Mouse (Mus musculus) forebrain, embryonic 13.5 days (tissue): Measurements from ENCODE around the gene Herc1. TPM values are rescaled to one million over a fixed set of nuclear protein-coding genes. Genes with fewer than 3 reads are reported as not detected.

Experiments used
- ATAC-seq: fragments of 200-750 bp; cut with Nextera tagmentation; 2 replicates; pipeline ENCODE4 v1.8.0; 2017
- H3K27ac ChIP-seq: fragments of 300-500 bp; sonication (generic); 2 replicates; pipeline ENCODE4 v1.5.1; 2015; ENCODE audit warnings: inconsistent platforms, mild to moderate bottlenecking, moderate library complexity
- H3K27me3 ChIP-seq: fragments of 300-500 bp; sonication (generic); 2 replicates; pipeline ENCODE4 v1.6.1; 2015; ENCODE audit warnings: mild to moderate bottlenecking, inconsistent platforms
- H3K36me3 ChIP-seq: fragments of 300-500 bp; sonication (generic); 2 replicates; pipeline ENCODE4 v1.6.1; 2015; ENCODE audit warnings: mild to moderate bottlenecking, inconsistent platforms; ENCODE audit not compliant: poor library complexity, severe bottlenecking
- H3K4me1 ChIP-seq: fragments of 300-500 bp; sonication (generic); 2 replicates; pipeline ENCODE4 v1.6.1; 2015; ENCODE audit warnings: inconsistent platforms
- H3K4me2 ChIP-seq: fragments of 300-500 bp; sonication (generic); 2 replicates; pipeline ENCODE4 v1.6.1; 2015; ENCODE audit warnings: inconsistent platforms, mild to moderate bottlenecking, moderate library complexity
- H3K4me3 ChIP-seq: fragments of 300-500 bp; sonication (generic); 2 replicates; pipeline ENCODE4 v1.5.1; 2015; ENCODE audit warnings: mild to moderate bottlenecking, inconsistent platforms
- H3K9ac ChIP-seq: fragments of 300-500 bp; sonication (generic); 2 replicates; pipeline ENCODE4 v1.6.1; 2015; ENCODE audit warnings: mild to moderate bottlenecking, inconsistent platforms
- H3K9me3 ChIP-seq: fragments of 300-500 bp; sonication (generic); replicated peaks from 2 replicates; pipeline ENCODE4 v1.6.1; 2016; ENCODE audit warnings: inconsistent platforms
- WGBS: fragments of 180-500 bp; shearing (Covaris S2); methylation state at CpG from one replicate; pipeline ENCODE4 v1.1.7; 2015; 5-methylcytosine and 5-hydroxymethylcytosine counted together
- polyA plus RNA-seq: library from polyadenylated mRNA; unstranded; fragments of >200 nt; fragmentation: Nextera tagmentation; extraction: Ambion mirVana; gene quantifications from 2 replicates; pipeline ENCODE4 v1.2.1, GENCODE M21; 2015

The Herc1 gene
- polyA plus RNA-seq, 1 experiment from 2014 or later = 43.1 TPM

DNA sequence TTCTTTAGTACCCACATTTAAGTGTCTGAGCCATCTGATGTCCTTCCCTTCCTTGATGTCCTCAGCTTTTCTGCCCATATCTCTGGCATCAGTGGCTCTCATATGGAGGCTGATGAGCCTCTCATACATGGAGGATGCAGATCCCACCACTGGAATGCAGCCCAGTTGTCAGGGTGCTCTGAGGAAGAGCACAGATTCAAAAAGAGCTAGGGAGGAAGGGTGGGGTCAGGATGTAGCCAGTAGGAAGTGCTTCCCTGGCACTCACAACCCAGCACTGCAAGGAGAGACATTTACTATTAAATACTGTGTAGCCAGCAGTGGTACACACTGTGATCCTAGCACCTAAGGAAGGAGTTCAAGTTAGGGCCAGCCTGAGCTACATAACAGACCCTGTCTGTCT, 156.2 kb downstream of the Herc1 start:
- Histone ChIP-seq H3K9me3 (no peaks in the 10 kb centered on the region), H3K27ac (peak overlapping the region; percentile 92), H3K4me1 (peaks cover 57% of the 10 kb centered on the region), H3K4me2 (no peak overlapping the region), H3K27me3 (no peaks in the 10 kb centered on the region), H3K4me3 (no peak overlapping the region), H3K36me3 (peaks cover 73% of the 10 kb centered on the region), H3K9ac (no peak overlapping the region)
- peak; percentile 1; the same call in 1 of the 2 replicates for ATAC-seq

DNA sequence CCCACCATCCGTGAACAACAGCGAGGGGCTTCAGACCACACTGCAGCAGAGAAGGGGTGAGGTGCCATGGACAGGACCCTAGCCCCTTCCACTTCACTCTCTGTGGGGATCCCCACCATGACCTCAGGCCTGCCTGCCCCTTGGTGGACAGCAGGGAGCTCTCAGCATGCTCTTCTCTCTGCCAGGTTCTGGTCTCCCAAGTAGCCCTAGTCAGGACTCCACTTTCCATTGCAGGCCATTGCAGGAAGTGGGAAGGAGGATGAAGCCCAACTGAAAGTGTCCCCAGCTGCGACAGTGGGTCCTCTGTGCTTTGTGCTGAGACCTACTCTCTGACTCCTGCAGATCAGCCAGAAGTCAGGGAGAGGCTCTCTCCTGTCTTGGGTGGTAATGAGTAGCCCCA, 157.4 kb downstream of the Herc1 start:
- Histone ChIP-seq H3K36me3 (peaks cover 60% of the 10 kb centered on the region), H3K27ac (no peak overlapping the region), H3K9me3 (no peaks in the 10 kb centered on the region), H3K4me1 (peaks cover 59% of the 10 kb centered on the region), H3K4me3 (no peak overlapping the region), H3K9ac (no peak overlapping the region), H3K27me3 (no peaks in the 10 kb centered on the region), H3K4me2 (no peak overlapping the region)
- no peak for ATAC-seq
- WGBS = 92% methylated on average over 3 of the region's 3 CpGs

DNA sequence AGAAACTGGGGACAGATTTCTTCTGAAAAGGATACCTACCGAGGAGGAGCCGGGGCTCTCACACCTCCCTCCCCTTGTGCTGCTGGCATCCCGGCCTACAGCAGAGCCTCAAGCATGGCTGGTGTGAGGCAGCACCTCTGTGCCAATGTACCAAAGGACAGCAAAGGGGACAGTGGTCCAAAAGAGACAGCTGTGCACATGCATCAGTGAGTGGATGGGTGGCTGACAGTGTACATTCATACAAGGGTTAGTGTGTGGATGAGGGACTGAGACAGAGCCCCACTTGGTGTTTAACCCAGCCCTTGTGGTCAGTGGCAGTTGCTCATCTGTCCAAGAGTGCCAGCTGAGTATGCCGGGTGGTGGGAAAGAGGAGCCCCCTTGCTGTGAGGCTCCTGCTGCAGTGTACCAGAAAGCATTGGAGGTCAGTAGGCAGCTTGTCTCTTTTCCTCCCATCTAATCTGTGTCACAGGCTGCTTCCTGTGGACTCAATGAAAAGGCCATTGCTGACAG, 158.7 kb downstream of the Herc1 start:
- Histone ChIP-seq H3K4me1 (peaks cover 65% of the 10 kb centered on the region), H3K9me3 (no peaks in the 10 kb centered on the region), H3K27me3 (no peaks in the 10 kb centered on the region), H3K4me2 (no peak overlapping the region), H3K36me3 (peaks cover 57% of the 10 kb centered on the region), H3K27ac (peak overlapping the region; percentile 97), H3K9ac (no peak overlapping the region), H3K4me3 (no peak overlapping the region)
- no peak for ATAC-seq
- 66% methylated on average over 4 of the region's 4 CpGs for WGBS

DNA sequence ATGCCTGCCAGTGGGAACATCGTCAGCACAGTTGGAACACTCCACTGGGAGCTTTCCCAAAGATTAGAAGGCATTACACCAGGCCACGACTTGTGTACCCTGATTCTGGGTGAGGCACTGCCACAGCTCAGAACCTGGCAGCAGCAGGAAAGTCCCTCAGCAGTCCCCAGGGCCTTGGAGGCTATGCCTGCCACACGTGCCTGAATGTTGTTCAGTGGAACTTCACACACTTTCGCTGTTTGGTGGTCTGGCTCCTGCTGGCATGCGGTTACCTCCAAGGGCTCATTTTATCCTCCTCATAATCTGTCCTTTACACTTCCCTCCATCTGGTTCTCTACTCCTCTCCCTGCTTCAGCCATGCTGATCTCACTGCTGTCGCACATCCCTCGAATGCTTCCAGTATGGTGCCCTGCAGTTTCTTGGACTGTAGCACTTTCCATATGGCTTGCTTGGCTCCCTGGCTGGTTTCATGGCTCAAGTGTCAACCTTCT, 160.1 kb downstream of the Herc1 start:
- no peak overlapping the region for H3K4me3 ChIP-seq
- peaks cover 54% of the 10 kb centered on the region for H3K4me1 ChIP-seq
- no peak for ATAC-seq
- H3K9me3 ChIP-seq = no peaks in the 10 kb centered on the region
- H3K27me3 ChIP-seq = no peaks in the 10 kb centered on the region
- H3K36me3 ChIP-seq = peaks cover 56% of the 10 kb centered on the region
- peak overlapping the region; percentile 97 for H3K4me2 ChIP-seq
- 66% methylated on average over 7 of the region's 7 CpGs for WGBS
- H3K27ac ChIP-seq = peak overlapping the region; percentile 97
- H3K9ac ChIP-seq = peak overlapping the region; percentile 30

DNA sequence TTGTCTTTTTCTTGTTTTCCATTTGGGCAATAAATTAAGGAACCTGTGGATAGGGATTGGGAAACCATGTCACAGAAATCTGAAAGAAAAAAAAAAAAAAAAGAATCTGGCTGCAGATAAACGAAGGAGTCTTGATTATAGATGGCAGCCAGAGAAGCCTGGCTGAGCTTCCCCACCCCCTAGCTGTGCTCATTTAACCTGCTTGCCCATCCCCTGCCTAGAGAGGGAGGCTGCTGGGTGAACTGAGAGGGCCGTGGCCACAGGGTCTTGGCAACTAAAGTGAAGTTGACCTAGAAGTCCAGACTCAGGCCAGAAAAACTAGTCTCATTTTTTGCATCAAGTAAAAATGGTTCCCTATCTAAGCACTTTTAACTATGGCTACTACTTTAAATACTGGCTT, 160.7 kb downstream of the Herc1 start:
- H3K4me3 ChIP-seq = peak overlapping the region; percentile 64
- peak overlapping the region; percentile 82 for H3K9ac ChIP-seq
- H3K27ac ChIP-seq = peak overlapping the region; percentile 97
- H3K4me1 ChIP-seq = peaks cover 48% of the 10 kb centered on the region
- peaks cover 57% of the 10 kb centered on the region for H3K36me3 ChIP-seq
- WGBS = 2% methylated on average over 2 of the region's 2 CpGs
- H3K27me3 ChIP-seq = no peaks in the 10 kb centered on the region
- peak overlapping the region; percentile 97 for H3K4me2 ChIP-seq
- no peaks in the 10 kb centered on the region for H3K9me3 ChIP-seq
- ATAC-seq = no peak

DNA sequence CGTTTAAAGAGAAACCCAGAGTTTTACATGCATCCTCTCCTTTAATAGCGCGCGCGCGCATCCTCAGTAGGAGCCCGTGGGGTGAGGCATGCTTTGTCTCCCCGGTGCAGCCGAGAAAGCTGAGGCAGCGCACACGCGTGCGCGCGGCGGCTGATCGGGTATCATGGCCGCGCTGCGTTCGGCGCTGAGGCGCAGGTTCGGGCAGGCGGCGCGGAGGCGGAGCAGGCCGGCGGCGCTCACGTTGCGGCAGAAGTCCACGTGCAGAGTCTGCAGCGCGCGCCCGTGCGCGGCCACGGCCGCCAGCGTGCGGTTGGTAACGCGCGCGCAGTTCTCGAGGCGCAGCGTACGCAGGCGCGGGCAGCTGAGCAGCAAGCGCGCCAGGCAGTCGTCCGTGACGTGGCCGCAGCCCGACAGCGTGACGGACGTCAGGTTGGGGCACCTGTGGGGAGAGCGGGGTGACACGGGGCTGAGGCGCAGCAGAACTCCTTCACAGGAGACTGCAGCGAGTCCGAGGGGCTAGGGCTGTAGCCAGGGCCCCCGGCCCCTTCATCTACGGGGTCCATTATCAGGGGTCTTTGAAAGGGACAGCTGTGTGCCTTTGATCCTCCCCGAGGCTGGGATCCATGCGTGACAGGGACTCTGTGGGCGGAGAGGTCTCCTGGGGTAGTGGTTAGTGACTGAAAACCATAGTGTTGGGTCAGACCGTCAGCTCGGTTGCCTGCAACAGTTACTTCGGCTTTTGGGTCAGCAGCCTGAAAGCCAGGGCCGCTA, 161.5 kb downstream of the Herc1 start:
- peak overlapping the region; percentile 64 for H3K4me3 ChIP-seq
- no peaks in the 10 kb centered on the region for H3K9me3 ChIP-seq
- H3K4me2 ChIP-seq = peak overlapping the region; percentile 97
- H3K36me3 ChIP-seq = peaks cover 57% of the 10 kb centered on the region
- H3K9ac ChIP-seq = peak overlapping the region; percentile 82
- no peaks in the 10 kb centered on the region for H3K27me3 ChIP-seq
- peak; percentile 91 for ATAC-seq
- peak overlapping the region; percentile 97 for H3K27ac ChIP-seq
- peaks cover 40% of the 10 kb centered on the region for H3K4me1 ChIP-seq
- under 1% methylated on average over 78 of the region's 78 CpGs for WGBS

DNA sequence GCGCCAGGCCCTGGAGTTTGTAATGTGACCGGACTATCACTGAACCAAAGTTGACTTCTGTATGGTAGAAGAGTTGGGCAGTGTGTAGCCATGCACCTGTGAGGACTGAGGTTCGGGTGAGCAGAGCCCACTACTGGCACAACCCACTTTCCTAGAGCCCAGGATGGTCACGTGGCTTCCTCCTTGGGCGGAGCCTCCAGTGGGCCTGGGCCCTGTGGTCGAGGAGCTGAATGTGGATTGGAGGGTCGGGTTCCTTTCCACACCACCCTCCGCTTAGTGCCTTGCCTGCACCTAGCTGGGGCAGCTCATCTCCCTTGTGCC, 162.1 kb downstream of the Herc1 start:
- Histone ChIP-seq H3K4me3 (peak overlapping the region; percentile 64), H3K4me2 (peak overlapping the region; percentile 97), H3K27me3 (no peaks in the 10 kb centered on the region), H3K9me3 (no peaks in the 10 kb centered on the region), H3K36me3 (peaks cover 60% of the 10 kb centered on the region), H3K9ac (peak overlapping the region; percentile 82), H3K27ac (peak overlapping the region; percentile 97), H3K4me1 (peaks cover 35% of the 10 kb centered on the region)
- 2% methylated on average over 8 of the region's 8 CpGs for WGBS
- ATAC-seq = peak; percentile 84

DNA sequence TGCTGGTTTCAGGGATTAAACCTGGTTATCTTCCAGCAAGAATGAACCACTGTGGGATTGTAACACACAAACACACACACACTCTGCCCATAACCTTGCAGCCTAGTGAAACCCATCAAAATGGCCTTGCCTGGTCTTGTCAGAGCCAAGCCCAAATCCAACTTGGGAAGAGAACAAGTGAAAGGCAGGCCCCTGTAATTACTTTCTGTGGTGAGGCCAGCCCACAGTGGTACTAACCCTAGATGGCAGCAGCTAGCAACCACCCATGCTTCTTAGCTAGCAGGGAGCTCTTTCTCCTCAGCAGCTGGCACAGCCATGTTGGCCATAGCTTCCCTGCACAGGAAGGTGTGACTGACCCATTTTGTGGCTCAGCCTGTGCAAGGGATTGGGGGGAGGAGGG, 162.9 kb downstream of the Herc1 start:
- no peak overlapping the region for H3K4me2 ChIP-seq
- peaks cover 61% of the 10 kb centered on the region for H3K36me3 ChIP-seq
- no peaks in the 10 kb centered on the region for H3K9me3 ChIP-seq
- peak overlapping the region; percentile 97; the same call in 1 of the 2 replicates for H3K27ac ChIP-seq
- no peak overlapping the region for H3K9ac ChIP-seq
- H3K4me3 ChIP-seq = no peak overlapping the region
- peaks cover 35% of the 10 kb centered on the region for H3K4me1 ChIP-seq
- ATAC-seq = no peak
- H3K27me3 ChIP-seq = no peaks in the 10 kb centered on the region

DNA sequence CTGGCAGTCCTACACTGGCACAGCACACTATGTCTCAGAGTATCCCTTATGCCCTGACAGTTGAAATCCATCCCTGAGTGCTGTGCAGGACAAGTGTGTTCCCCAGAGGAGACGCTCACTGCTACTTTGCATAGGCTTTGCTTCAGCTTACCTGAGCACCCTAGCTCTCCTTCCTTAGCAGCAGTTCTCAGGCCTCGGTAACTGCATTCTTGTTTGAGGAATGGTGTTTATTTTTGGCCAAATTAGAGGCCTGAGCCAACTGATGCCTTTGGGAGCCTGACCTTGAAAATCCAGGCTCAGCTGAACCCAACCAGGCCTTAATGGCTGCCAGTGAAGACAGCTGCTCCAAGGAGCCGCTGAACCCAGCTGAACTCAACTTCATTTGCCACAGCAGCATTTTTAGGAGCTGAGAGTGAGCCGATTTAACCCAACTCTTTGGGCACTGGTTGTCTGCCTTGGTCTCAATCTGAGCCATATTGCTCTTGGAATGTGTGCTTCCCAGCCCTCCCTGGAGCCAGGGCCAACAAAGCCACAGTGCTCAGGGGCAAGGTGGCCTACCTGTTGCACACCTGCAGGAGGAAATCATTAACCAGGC, 163.5 kb downstream of the Herc1 start:
- Histone ChIP-seq H3K9ac (no peak overlapping the region), H3K4me2 (no peak overlapping the region), H3K9me3 (no peaks in the 10 kb centered on the region), H3K27me3 (no peaks in the 10 kb centered on the region), H3K4me3 (no peak overlapping the region), H3K4me1 (peaks cover 35% of the 10 kb centered on the region), H3K36me3 (peaks cover 61% of the 10 kb centered on the region), H3K27ac (peak overlapping the region; percentile 97; the same call in 1 of the 2 replicates)
- ATAC-seq = no peak
- 93% methylated on average over 4 of the region's 4 CpGs for WGBS

DNA sequence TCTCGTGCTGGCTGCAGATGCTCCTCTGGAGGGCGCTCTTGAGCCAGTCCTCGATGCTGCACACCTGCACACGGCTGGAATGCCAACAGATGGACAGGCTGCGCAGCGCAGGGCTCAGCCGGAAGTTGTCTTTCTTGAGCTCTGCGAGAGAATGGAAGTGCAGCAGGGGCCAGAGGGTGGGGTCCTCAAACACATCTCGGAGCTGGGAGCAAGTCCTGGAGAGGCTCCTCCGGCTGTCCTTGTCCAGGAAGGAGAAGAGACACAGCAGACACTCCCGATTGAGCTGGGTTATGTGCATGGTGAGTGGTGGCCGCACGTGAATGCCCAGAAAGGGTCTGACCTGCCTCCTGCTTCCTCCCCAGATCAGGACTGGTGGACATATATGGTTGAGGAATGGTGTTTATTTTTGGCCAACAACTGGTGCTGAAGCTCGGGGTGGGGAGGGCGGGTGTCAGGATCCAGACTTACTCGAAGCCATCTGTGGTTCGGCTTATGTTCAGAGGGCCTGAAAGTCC, 164.1 kb downstream of the Herc1 start, which contains the start of gene Fbxl22:
Gene Fbxl22 (minus strand): TSS at position 338 of the 515 bp plus-strand sequence.
- ATAC-seq = no peak
- Histone ChIP-seq H3K27ac (peak within 1 kb of the TSS; percentile 97; the same call in 1 of the 2 replicates), H3K9me3 (no peaks in the 10 kb centered on the region), H3K4me2 (no peak within 1 kb of the TSS), H3K27me3 (no peaks in the 10 kb centered on the region), H3K4me1 (peaks cover 38% of the 10 kb centered on the region), H3K36me3 (peaks cover 61% of the 10 kb centered on the region), H3K9ac (no peak within 1 kb of the TSS), H3K4me3 (no peak within 1 kb of the TSS)
- WGBS = 74% methylated on average over 17 of the region's 17 CpGs

DNA sequence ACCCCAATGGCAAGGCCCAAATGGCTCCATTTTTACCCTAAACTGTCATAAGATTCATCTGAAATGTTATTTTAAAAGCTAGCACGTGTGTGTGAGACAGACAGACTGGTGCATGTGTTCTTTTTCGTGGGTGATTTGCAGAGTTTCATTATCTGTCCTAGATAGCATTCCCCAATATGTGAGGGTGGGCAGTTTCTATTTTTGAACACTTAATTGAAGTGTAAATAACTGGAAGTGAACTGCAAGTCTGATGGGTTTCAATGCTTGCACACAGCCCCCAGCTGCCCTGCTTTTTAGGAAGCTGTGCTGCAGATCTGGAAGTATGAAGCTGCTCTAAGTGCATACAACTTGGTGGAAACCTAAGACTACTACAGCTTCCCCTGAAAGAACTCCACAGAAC, 164.9 kb downstream of the Herc1 start:
- Histone ChIP-seq H3K4me2 (no peak overlapping the region), H3K27ac (no peak overlapping the region), H3K4me1 (peaks cover 31% of the 10 kb centered on the region), H3K9ac (no peak overlapping the region), H3K36me3 (peaks cover 62% of the 10 kb centered on the region), H3K4me3 (no peak overlapping the region), H3K9me3 (no peaks in the 10 kb centered on the region), H3K27me3 (no peaks in the 10 kb centered on the region)
- no peak for ATAC-seq
- 88% methylated on average over 2 of the region's 2 CpGs for whole genome bisulfite sequencing

DNA sequence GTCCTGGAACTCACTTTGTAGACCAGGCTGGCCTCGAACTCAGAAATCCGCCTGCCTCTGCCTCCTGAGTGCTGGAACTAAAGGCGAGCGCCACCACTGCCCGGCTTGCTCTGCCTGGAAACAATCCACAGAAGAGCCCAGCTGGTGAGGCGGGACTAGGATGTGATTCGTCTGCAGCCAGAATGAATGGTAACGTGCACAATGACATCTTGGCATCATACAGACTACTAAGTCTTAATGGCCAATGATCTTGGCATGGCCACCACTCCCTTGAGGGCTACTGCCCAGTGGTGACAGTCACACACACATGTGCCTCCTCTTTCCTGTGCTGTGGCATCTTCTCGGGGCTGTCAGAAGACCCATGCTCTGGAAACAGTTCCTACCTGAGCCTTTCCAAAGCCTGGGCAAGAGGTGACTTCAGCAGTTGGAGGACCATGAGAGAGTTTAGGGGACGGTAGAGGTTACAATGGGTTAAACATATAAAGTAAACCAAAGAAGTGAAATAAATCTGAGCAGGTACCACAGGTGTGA, 165.5 kb downstream of the Herc1 start:
- no peaks in the 10 kb centered on the region for H3K9me3 ChIP-seq
- no peak for ATAC-seq
- H3K4me3 ChIP-seq = no peak overlapping the region
- H3K27ac ChIP-seq = no peak overlapping the region
- peaks cover 69% of the 10 kb centered on the region for H3K36me3 ChIP-seq
- no peaks in the 10 kb centered on the region for H3K27me3 ChIP-seq
- 92% methylated on average over 10 of the region's 10 CpGs for WGBS
- H3K4me1 ChIP-seq = peaks cover 25% of the 10 kb centered on the region
- no peak overlapping the region for H3K4me2 ChIP-seq
- no peak overlapping the region for H3K9ac ChIP-seq
